Mouse (Mus musculus) megakaryocyte, embryonic 14.5 days (primary cell): ENCODE measurements around the gene Zbtb34.

Experiments used
- FLI1 ChIP-seq: IDR thresholded peaks from 2 replicates; pipeline ENCODE4 v1.6.1; 2012; ENCODE audit warnings: low read length, inconsistent platforms, mixed read lengths
- GATA1 ChIP-seq: IDR thresholded peaks from 3 replicates; pipeline ENCODE4 v1.6.1; 2012; ENCODE audit warnings: mixed read lengths, low read length, inconsistent platforms, borderline replicate concordance

DNA sequence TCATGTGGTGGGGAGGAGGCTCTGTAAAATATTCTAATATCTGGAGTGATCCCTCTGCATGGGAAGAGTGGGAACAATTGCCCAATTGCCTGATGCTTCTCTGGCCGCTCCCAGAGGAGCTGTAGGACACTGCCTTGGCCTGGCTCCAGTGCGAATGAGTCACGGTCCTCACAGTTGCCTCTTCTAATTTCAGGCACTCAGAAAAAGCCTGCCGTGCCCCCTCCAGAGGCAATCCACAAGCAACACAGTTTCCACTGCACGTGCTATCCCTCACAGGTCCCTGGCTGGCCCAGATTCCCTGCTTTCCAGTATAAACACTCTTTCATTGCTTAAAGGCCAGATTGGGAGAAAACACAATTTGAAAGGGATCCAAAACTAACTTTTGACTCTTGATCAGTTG is 13.2 kb upstream of the Zbtb34 start:
- TF ChIP-seq GATA1, result no peak
- no peak for TF ChIP-seq FLI1
